Mouse (Mus musculus): Measurements from ENCODE around the gene Surf2. TPM values are rescaled to one million over a fixed set of nuclear protein-coding genes. Genes with fewer than 3 reads are reported as not detected.

Surf2 gene
- polyA plus RNA-seq, 1 experiment from 2014 or later, result 38.5 TPM

- H3K4me2 ChIP-seq (ENCODE audit: low read length), result peak within 1 kb of the TSS; percentile 57
- no peaks in the 10 kb centered on the region for H3K9me3 ChIP-seq (ENCODE audit: control insufficient read depth, low read length)
- under 1% methylated on average over 50 of the region's 50 CpGs for WGBS
- ATAC-seq (replicated peaks; ENCODE audit: low FRiP score, low TSS enrichment, low read depth), result peak; percentile 94
- H3K27ac ChIP-seq (ENCODE audit: low read depth), result peak within 1 kb of the TSS; percentile 99
- peak within 1 kb of the TSS; percentile 50 for H3K4me3 ChIP-seq (ENCODE audit: low read depth, low read length)
- peak within 1 kb of the TSS; percentile 75 for H3K9ac ChIP-seq (ENCODE audit: low read length)
- peaks cover 13% of the 10 kb centered on the region for H3K4me1 ChIP-seq (replicated peaks; ENCODE audit: control insufficient read depth, insufficient read depth, low read length)
- peak; percentile 94 for DNase-seq (ENCODE audit: low spot score)
- peaks cover 27% of the 10 kb centered on the region for H3K36me3 ChIP-seq (ENCODE audit: control insufficient read depth, insufficient read depth, low read length)
- no peaks in the 10 kb centered on the region for H3K27me3 ChIP-seq (replicated peaks; ENCODE audit: control insufficient read depth, insufficient read depth, low read length)
These were observed 48.0 kb downstream of the Surf2 start, which contains the start of gene Rexo4 for GRCm38 (mm10) chr2:26963923-26964723. Rexo4 (minus strand) TSS chr2:26964386.

GRCm38 (mm10) chr2:26964724-26965370 is 48.7 kb downstream of the Surf2 start:
- 19% methylated on average over 14 of the region's 14 CpGs for WGBS
- peaks cover 13% of the 10 kb centered on the region for H3K4me1 ChIP-seq (replicated peaks; ENCODE audit: control insufficient read depth, insufficient read depth, low read length)
- no peak for ATAC-seq (replicated peaks; ENCODE audit: low FRiP score, low TSS enrichment, low read depth)

GRCm38 (mm10) chr2:26967262-26967661 is 51.1 kb downstream of the Surf2 start:
- Histone ChIP-seq H3K9ac (ENCODE audit: low read length) (no peak overlapping the region), H3K4me2 (ENCODE audit: low read length) (no peak overlapping the region), H3K27me3 (replicated peaks; ENCODE audit: control insufficient read depth, insufficient read depth, low read length) (no peaks in the 10 kb centered on the region), H3K4me3 (ENCODE audit: low read depth, low read length) (no peak overlapping the region), H3K4me1 (replicated peaks; ENCODE audit: control insufficient read depth, insufficient read depth, low read length) (peaks cover 13% of the 10 kb centered on the region), H3K9me3 (ENCODE audit: control insufficient read depth, low read length) (no peaks in the 10 kb centered on the region), H3K36me3 (ENCODE audit: control insufficient read depth, insufficient read depth, low read length) (peaks cover 1% of the 10 kb centered on the region; the same call in 1 of the 2 replicates), H3K27ac (ENCODE audit: low read depth) (no peak overlapping the region)
- no peak for DNase-seq (ENCODE audit: low spot score)
- WGBS, result 82% methylated on average over 2 of the region's 2 CpGs
- no peak for ATAC-seq (replicated peaks; ENCODE audit: low FRiP score, low TSS enrichment, low read depth)

More at GRCm38 (mm10) chr2:26964724-26965370, 48.7 kb downstream of the Surf2 start:
- H3K9ac ChIP-seq (ENCODE audit: low read length), result peak overlapping the region; percentile 75
- H3K27ac ChIP-seq (ENCODE audit: low read depth), result peak overlapping the region; percentile 99
- no peaks in the 10 kb centered on the region for H3K27me3 ChIP-seq (replicated peaks; ENCODE audit: control insufficient read depth, insufficient read depth, low read length)
- peaks cover 22% of the 10 kb centered on the region for H3K36me3 ChIP-seq (ENCODE audit: control insufficient read depth, insufficient read depth, low read length)
- peak overlapping the region; percentile 57 for H3K4me2 ChIP-seq (ENCODE audit: low read length)
- peak overlapping the region; percentile 50 for H3K4me3 ChIP-seq (ENCODE audit: low read depth, low read length)
- H3K9me3 ChIP-seq (ENCODE audit: control insufficient read depth, low read length), result no peaks in the 10 kb centered on the region
- DNase-seq (ENCODE audit: low spot score), result no peak

Other genes with a start within 250 kb of the Surf2 start
- not detected in 2 replicates for gene Lcn4, start 245.1 kb upstream of the Surf2 start, polyA plus RNA-seq (2014; fragmentation: Nextera tagmentation; extraction: Ambion mirVana)
- not detected in 2 replicates for gene Abo, start 51.4 kb upstream of the Surf2 start, polyA plus RNA-seq (2014; fragmentation: Nextera tagmentation; extraction: Ambion mirVana)
- gene Surf6, start 13.5 kb upstream of the Surf2 start, polyA plus RNA-seq (2014; fragmentation: Nextera tagmentation; extraction: Ambion mirVana), result 13.6 and 15.0 TPM in 2 replicates
- 28.4 and 31.7 TPM in 2 replicates for gene Med22, start 5.7 kb upstream of the Surf2 start, polyA plus RNA-seq (2014; fragmentation: Nextera tagmentation; extraction: Ambion mirVana)
- 782 and 796 TPM in 2 replicates for gene Rpl7a, start 5.6 kb upstream of the Surf2 start, polyA plus RNA-seq (2014; fragmentation: Nextera tagmentation; extraction: Ambion mirVana)
- gene Surf1, start 163 bp downstream of the Surf2 start, polyA plus RNA-seq (2014; fragmentation: Nextera tagmentation; extraction: Ambion mirVana), result 53.3 and 57.0 TPM in 2 replicates
- 181 and 195 TPM in 2 replicates for gene Surf4, start 17.6 kb downstream of the Surf2 start, polyA plus RNA-seq (2014; fragmentation: Nextera tagmentation; extraction: Ambion mirVana)
- not detected in 2 replicates for gene Stkld1, start 17.7 kb downstream of the Surf2 start, polyA plus RNA-seq (2014; fragmentation: Nextera tagmentation; extraction: Ambion mirVana)
- 48.2 and 52.7 TPM in 2 replicates for gene Rexo4, start 48.0 kb downstream of the Surf2 start, polyA plus RNA-seq (2014; fragmentation: Nextera tagmentation; extraction: Ambion mirVana)
- 0.15 and 0.16 TPM in 2 replicates for gene Adamts13, start 57.0 kb downstream of the Surf2 start, polyA plus RNA-seq (2014; fragmentation: Nextera tagmentation; extraction: Ambion mirVana)
- 55.0 and 56.8 TPM in 2 replicates for gene Cacfd1, start 93.6 kb downstream of the Surf2 start, polyA plus RNA-seq (2014; fragmentation: Nextera tagmentation; extraction: Ambion mirVana)
- 0.76 and 0.94 TPM in 2 replicates for gene Slc2a6, start 111.6 kb downstream of the Surf2 start, polyA plus RNA-seq (2014; fragmentation: Nextera tagmentation; extraction: Ambion mirVana)
- gene Mymk, start 155.8 kb downstream of the Surf2 start, polyA plus RNA-seq (2014; fragmentation: Nextera tagmentation; extraction: Ambion mirVana), result not detected in 2 replicates
- gene Adamtsl2, start 163.0 kb downstream of the Surf2 start, polyA plus RNA-seq (2014; fragmentation: Nextera tagmentation; extraction: Ambion mirVana), result 2.0 TPM in 2 replicates
- gene Fam163b, start 226.1 kb downstream of the Surf2 start, polyA plus RNA-seq (2014; fragmentation: Nextera tagmentation; extraction: Ambion mirVana), result 0.24 and 0.42 TPM in 2 replicates
- 1.1 and 2.1 TPM in 2 replicates for gene Dbh, start 248.9 kb downstream of the Surf2 start, polyA plus RNA-seq (2014; fragmentation: Nextera tagmentation; extraction: Ambion mirVana)

Measured in intestine, embryonic 14.5 days (tissue).